12 mouse cellular contexts compared by ENCODE assay signal in the genomic region with DNA sequence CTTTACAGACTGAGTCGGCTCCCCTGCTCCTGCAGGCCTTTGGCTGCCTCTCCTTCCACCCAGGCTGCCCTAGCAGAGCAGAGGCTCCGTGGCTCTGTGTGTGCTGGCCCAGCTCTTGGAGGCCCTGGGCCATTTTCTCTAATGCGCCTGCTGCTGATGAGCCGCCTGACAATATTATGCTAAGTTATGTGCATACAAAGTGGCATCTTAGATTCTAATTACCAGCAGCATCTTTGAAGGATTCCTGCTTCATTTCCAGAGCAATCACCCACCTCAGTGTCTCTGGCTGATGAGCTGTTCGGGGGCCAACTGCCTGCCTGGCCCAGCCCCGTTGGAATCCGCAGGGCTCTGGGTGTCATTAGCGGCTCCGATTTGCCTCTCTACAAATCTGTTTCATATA. TPM values are rescaled to one million over a fixed set of nuclear protein-coding genes. Genes with fewer than 3 reads are reported as not detected.
A peak's percentile ranks its signal among the peaks of the same experiment; 100 is the strongest.
DNase-seq lines count a peak whose midpoint lies in the region; ATAC-seq and TF ChIP-seq lines count a peak whose summit lies in the region.
"Had no signal": no experiment of that assay in that cellular context is flagged by ENCODE, and none has a peak within 500 bp of the region (broad histone marks: within the 10 kb centered on the region; RNA-seq: fewer than 3 reads in every experiment).

No protein-coding gene starts in this region.

- H3K4me1 ChIP-seq in forebrain, embryonic 10.5 days = peaks cover 22% of the 10 kb centered on the region
- peaks cover 22% of the 10 kb centered on the region for H3K4me1 ChIP-seq in hindbrain, embryonic 14.5 days (replicated peaks; ENCODE audit: control insufficient read depth, insufficient read depth, low read length)
- H3K4me1 ChIP-seq in midbrain, embryonic 16.5 days (ENCODE audit: control insufficient read depth, insufficient read depth, low read length) = peaks cover 3% of the 10 kb centered on the region
- no peaks in the 10 kb centered on the region for H3K4me1 ChIP-seq in lung, postnatal 0 days (ENCODE audit: insufficient read depth, low read depth, low read length)
- H3K4me1 ChIP-seq: intestine, embryonic 15.5 days; liver, embryonic 12.5 days had no signal

- H3K9ac ChIP-seq in hindbrain, embryonic 14.5 days = no peak overlapping the region
- no peak overlapping the region; the same call in 1 of the 2 replicates for H3K9ac ChIP-seq in midbrain, embryonic 16.5 days (ENCODE audit: low read depth, low read length)
- no peak overlapping the region for H3K9ac ChIP-seq in lung, postnatal 0 days (replicated peaks; ENCODE audit: low read depth)
- H3K9ac ChIP-seq: intestine, embryonic 15.5 days; liver, embryonic 12.5 days had no signal

- H3K4me3 ChIP-seq in forebrain, embryonic 10.5 days = no peak overlapping the region
- no peak overlapping the region for H3K4me3 ChIP-seq in hindbrain, embryonic 14.5 days (replicated peaks; ENCODE audit: low read length)
- H3K4me3 ChIP-seq in midbrain, embryonic 16.5 days (ENCODE audit: low read depth, low read length) = no peak overlapping the region
- H3K4me3 ChIP-seq in lung, postnatal 0 days (ENCODE audit: low read depth, low read length) = no peak overlapping the region
- H3K4me3 ChIP-seq: intestine, embryonic 15.5 days; liver, embryonic 12.5 days had no signal

- peaks cover 4% of the 10 kb centered on the region; the same call in 1 of the 2 replicates for H3K9me3 ChIP-seq in forebrain, embryonic 10.5 days
- H3K9me3 ChIP-seq in hindbrain, embryonic 14.5 days (ENCODE audit: control insufficient read depth, low read length) = no peaks in the 10 kb centered on the region
- no peaks in the 10 kb centered on the region for H3K9me3 ChIP-seq in midbrain, embryonic 16.5 days (replicated peaks; ENCODE audit: control insufficient read depth, low read length, poor library complexity, severe bottlenecking)
- no peaks in the 10 kb centered on the region for H3K9me3 ChIP-seq in lung, postnatal 0 days (ENCODE audit: low read length)
- H3K9me3 ChIP-seq: intestine, embryonic 15.5 days; liver, embryonic 12.5 days had no signal

- DNase-seq in Muller cell, postnatal 12 days (ENCODE audit: inconsistent ontology term) = peak; percentile 26
- DNase-seq in forebrain, embryonic 10.5 days (ENCODE audit: extremely low spot score, low spot score) = no peak
- DNase-seq in hindbrain, embryonic 14.5 days (ENCODE audit: low spot score) = peak; percentile 52
- no peak for DNase-seq in ovary, postnatal 36 days (ENCODE audit: low spot score)
- DNase-seq in lung, postnatal 0 days (ENCODE audit: low spot score) = no peak
- DNase-seq: cerebellum, adult 11-12 months; thymus, postnatal 14 days had no signal

- H3K36me3 ChIP-seq in forebrain, embryonic 10.5 days (replicated peaks) = no peaks in the 10 kb centered on the region
- no peaks in the 10 kb centered on the region for H3K36me3 ChIP-seq in hindbrain, embryonic 14.5 days (replicated peaks; ENCODE audit: control insufficient read depth, insufficient read depth)
- no peaks in the 10 kb centered on the region for H3K36me3 ChIP-seq in midbrain, embryonic 16.5 days (ENCODE audit: control insufficient read depth, insufficient read depth, low read length)
- no peaks in the 10 kb centered on the region for H3K36me3 ChIP-seq in lung, postnatal 0 days (ENCODE audit: insufficient read depth, low read length)
- H3K36me3 ChIP-seq: intestine, embryonic 15.5 days; liver, embryonic 12.5 days had no signal

- no peak for TF ChIP-seq EP300 in lung, postnatal 0 days (IDR thresholded peaks at IDR 0.05)

- TF ChIP-seq CTCF in lung, postnatal 0 days (IDR thresholded peaks at IDR 0.05) = no peak

- H3K27ac ChIP-seq in forebrain, embryonic 10.5 days = peak overlapping the region; percentile 27; the same call in 1 of the 2 replicates
- H3K27ac ChIP-seq in hindbrain, embryonic 14.5 days = peak overlapping the region; percentile 61
- peak overlapping the region; percentile 73 for H3K27ac ChIP-seq in midbrain, embryonic 16.5 days (ENCODE audit: low read length)
- H3K27ac ChIP-seq in lung, postnatal 0 days (ENCODE audit: low read length) = no peak overlapping the region
- H3K27ac ChIP-seq: intestine, embryonic 15.5 days; liver, embryonic 12.5 days had no signal

- peak; percentile 75 for ATAC-seq in hindbrain, embryonic 14.5 days (ENCODE audit: low FRiP score)
- ATAC-seq in midbrain, embryonic 16.5 days = peak; percentile 78
- no peak for ATAC-seq in erythroblast, adult 5-6 weeks (replicated peaks; ENCODE audit: low FRiP score, poor library complexity, severe bottlenecking)
- no peak for ATAC-seq in lung, postnatal 0 days
- ATAC-seq: intestine, embryonic 15.5 days; liver, embryonic 12.5 days; Patski had no signal

- no peaks in the 10 kb centered on the region for H3K27me3 ChIP-seq in forebrain, embryonic 10.5 days (ENCODE audit: poor library complexity, severe bottlenecking)
- H3K27me3 ChIP-seq in hindbrain, embryonic 14.5 days (ENCODE audit: control insufficient read depth, insufficient read depth, low read length) = no peaks in the 10 kb centered on the region
- no peaks in the 10 kb centered on the region for H3K27me3 ChIP-seq in midbrain, embryonic 16.5 days (ENCODE audit: control insufficient read depth, insufficient read depth, low read depth, low read length)
- 0 out of 2 replicates have a peak, but pooled peaks cover 4% of the 10 kb centered on the region for H3K27me3 ChIP-seq in lung, postnatal 0 days (replicated peaks; ENCODE audit: insufficient read depth, low read length)
- H3K27me3 ChIP-seq: intestine, embryonic 15.5 days; Patski had no signal

- 74% methylated on average over 9 of the region's 9 CpGs for WGBS in forebrain, embryonic 10.5 days
- WGBS in hindbrain, embryonic 14.5 days = 25% methylated on average over 9 of the region's 9 CpGs
- 16% methylated on average over 9 of the region's 9 CpGs for WGBS in midbrain, embryonic 16.5 days
- WGBS in lung, postnatal 0 days = 74% methylated on average over 9 of the region's 9 CpGs

- no peak overlapping the region for H3K4me2 ChIP-seq in hindbrain, embryonic 14.5 days (replicated peaks)
- no peak overlapping the region for H3K4me2 ChIP-seq in midbrain, embryonic 16.5 days (ENCODE audit: low read length)
- no peak overlapping the region for H3K4me2 ChIP-seq in lung, postnatal 0 days (replicated peaks; ENCODE audit: low read depth, low read length)
- H3K4me2 ChIP-seq: intestine, embryonic 15.5 days; liver, embryonic 12.5 days had no signal

RNA-seq across cellular contexts. Expression of gene Nfatc2, which starts 24.9 kb away (rescaled TPM):
- polyA plus RNA-seq in forebrain, embryonic 10.5 days (2016; fragmentation: Nextera tagmentation; extraction: Ambion mirVana) = 0.36 and 0.53 TPM in 2 replicates
- 3.4 and 3.7 TPM in 2 replicates for polyA plus RNA-seq in hindbrain, embryonic 14.5 days (2014; fragmentation: Nextera tagmentation; extraction: Ambion mirVana)
- 3.8 and 4.5 TPM in 2 replicates for polyA plus RNA-seq in midbrain, embryonic 16.5 days (2015; fragmentation: Nextera tagmentation; extraction: Ambion mirVana)
- 0.63 and 6.5 TPM in 2 replicates for total RNA-seq in erythroblast, adult 5-6 weeks (2015; ENCODE audit: low replicate concordance)
- total RNA-seq in erythroblast, adult 5-6 weeks (2017; ENCODE audit: low replicate concordance) = 0.43 and 1.1 TPM in 2 replicates
- polyA plus RNA-seq in lung, postnatal 0 days (2015; fragmentation: Nextera tagmentation; extraction: Ambion mirVana) = 0.72 and 0.96 TPM in 2 replicates

Comparison
In these comparisons a context has a peak if more than half of its experiments do, and no peak if none do; other contexts are left out.
1. DNase-seq: peak in Muller cell, postnatal 12 days (single experiment) and hindbrain, embryonic 14.5 days (single experiment); none in forebrain, embryonic 10.5 days (single experiment), ovary, postnatal 36 days (single experiment) and lung, postnatal 0 days (single experiment).
2. ATAC-seq: peak in hindbrain, embryonic 14.5 days (single experiment) and midbrain, embryonic 16.5 days (single experiment); none in erythroblast, adult 5-6 weeks (single experiment) and lung, postnatal 0 days (single experiment).